Mouse (Mus musculus) gastrocnemius, adult 8-10 months (tissue): ENCODE data around the gene A830018L16Rik. TPM values are rescaled to one million over a fixed set of nuclear protein-coding genes. Genes with fewer than 3 reads are reported as not detected.

ENCODE experiments used
- DNase-seq, 2 experiments: peaks; one replicate each; pipeline ENCODE4 v3.0.0; 2022; ENCODE audit warnings: low spot score in 2 of 2
- total RNA-seq, 4 experiments: library from RNA; stranded (reverse); gene quantifications; 2 replicates each; pipeline ENCODE4 v1.2.4; 2022

The A830018L16Rik gene
- total RNA-seq, 4 experiments from 2014 or later: not detected

DNA sequence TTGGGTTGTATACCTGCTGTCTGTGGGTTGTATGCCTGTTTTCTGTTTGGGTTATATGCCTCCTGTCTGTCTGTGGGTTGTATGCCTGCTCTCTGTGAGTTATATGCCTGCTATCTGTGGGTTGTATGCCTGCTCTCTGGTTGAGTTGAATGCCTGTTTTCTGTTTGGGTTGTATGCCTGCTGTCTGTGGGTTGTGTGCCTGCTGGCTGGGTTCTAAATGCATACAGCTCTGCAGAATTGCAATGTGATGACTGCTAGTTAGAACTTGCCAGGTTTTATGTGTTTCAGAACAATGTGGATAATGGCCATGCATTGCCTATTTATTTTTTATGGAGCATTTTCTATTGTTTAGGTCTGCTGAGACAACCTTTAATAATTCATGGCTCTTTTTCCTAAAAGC lies 236.2 kb downstream of the A830018L16Rik start:
- no peak for DNase-seq

DNA sequence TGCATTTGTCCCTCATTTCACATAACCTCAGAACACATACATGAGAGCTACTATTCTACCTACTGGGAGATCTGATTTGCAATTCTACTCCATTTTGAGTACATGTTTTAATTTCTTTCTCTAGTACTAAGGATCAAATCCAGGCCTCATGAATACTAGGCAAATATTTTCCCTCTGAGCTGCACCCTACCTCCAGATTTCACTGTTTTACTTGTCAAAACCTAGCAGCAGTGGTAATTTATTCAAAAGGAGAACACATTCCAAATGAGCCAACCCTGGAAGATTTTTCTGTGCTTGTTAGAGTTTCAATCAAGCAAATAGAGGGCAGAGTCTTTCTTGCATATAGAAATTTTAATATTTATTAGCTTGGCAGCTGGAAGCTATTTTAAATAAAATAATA lies 238.9 kb downstream of the A830018L16Rik start:
- DNase-seq: no peak

GRCm38 (mm10) chr1:11657341-11658060 lies 243.6 kb downstream of the A830018L16Rik start:
- DNase-seq: no peak

GRCm38 (mm10) chr1:11658061-11658625 lies 244.2 kb downstream of the A830018L16Rik start:
- no peak for DNase-seq

GRCm38 (mm10) chr1:11744749-11745314 lies 330.9 kb downstream of the A830018L16Rik start:
- DNase-seq: no peak

- no peak for DNase-seq
These were observed 334.5 kb downstream of the A830018L16Rik start for GRCm38 (mm10) chr1:11748424-11748823.

- DNase-seq: no peak
These were observed 336.2 kb downstream of the A830018L16Rik start for GRCm38 (mm10) chr1:11750065-11750464.

- no peak for DNase-seq
These were observed 336.7 kb downstream of the A830018L16Rik start for GRCm38 (mm10) chr1:11750607-11751006.

- no peak for DNase-seq
These were observed 338.1 kb downstream of the A830018L16Rik start for GRCm38 (mm10) chr1:11751996-11752395.

- no peak for DNase-seq
These were observed 374.4 kb downstream of the A830018L16Rik start for GRCm38 (mm10) chr1:11788264-11788663.

DNA sequence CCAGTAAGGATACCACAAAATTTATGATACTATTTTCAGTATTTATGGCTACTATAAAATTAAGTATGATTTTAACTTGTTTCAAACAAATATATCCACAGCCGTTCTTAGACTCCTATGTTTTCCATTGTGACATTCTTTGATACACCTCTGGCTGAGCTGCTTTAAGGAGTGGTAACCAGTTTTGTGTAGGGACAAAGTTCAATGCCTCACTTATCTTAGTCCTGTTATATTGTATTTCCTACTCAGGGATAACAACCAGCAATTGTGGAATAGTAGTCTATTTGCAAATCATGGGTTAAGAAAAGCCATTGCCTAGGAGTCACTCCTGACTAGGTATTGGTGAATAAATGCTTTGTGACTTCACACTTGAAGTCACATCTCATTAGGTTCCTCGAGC lies 378.9 kb downstream of the A830018L16Rik start:
- DNase-seq: no peak

GRCm38 (mm10) chr1:11795666-11796065 lies 381.8 kb downstream of the A830018L16Rik start:
- DNase-seq: no peak

DNA sequence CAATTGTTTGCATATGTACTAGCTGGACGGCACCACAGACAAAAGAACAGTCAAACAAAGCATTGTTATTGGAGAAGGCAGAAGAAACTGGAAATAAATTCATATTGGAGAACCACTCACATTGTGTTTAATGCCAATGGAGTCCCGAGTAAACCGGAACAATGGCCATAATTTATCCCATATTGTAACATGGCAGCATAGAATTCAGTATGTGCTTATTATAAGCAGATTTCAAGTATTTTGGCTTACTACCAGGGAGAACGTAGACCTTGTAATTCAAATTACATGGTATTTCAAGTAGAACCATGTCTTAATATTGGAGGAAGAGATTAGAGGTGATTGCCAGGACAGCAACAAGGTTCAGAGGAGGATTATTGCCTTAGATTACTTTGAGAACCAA lies 458.9 kb downstream of the A830018L16Rik start:
- no peak for DNase-seq

- no peak for DNase-seq
These were observed 459.7 kb downstream of the A830018L16Rik start for GRCm38 (mm10) chr1:11873573-11873972.

DNA sequence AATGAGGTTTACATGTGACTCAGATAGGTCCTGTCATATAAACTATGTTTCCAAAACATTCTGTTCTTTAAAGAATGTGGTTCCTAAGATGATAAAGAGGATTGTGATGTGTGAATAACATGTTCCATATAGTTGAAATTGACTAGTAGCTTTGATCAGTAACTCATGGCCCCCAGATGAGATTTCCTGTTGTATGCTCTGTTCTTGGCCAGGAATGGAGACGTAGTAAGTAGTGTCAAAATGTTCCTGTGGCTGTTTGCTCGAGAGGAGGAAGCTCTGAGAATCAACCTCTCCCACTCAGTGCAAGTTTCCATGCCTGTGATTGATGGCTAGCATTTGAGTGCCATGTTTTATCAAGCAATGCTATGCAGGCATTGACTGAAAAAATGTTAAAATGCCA lies 467.8 kb downstream of the A830018L16Rik start:
- DNase-seq: no peak

DNA sequence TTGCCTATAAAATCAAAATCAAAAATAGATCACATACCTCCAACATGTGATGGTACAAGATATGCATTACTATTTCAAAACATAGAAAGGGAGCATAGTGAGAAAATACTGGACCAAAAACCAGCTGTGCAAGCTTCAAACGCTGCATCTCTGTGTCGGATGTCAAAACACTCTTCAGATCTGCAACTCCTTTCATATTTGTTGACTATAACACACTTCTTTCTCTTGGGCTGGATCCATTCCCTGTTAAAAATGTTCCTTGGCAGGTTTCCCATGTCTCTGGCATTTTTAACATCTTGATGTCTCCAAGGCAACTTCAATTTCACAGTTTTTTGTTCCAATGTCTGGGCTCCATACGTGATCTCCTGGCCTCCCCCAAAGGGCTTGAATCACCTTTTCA lies 481.8 kb downstream of the A830018L16Rik start:
- no peak for DNase-seq

DNA sequence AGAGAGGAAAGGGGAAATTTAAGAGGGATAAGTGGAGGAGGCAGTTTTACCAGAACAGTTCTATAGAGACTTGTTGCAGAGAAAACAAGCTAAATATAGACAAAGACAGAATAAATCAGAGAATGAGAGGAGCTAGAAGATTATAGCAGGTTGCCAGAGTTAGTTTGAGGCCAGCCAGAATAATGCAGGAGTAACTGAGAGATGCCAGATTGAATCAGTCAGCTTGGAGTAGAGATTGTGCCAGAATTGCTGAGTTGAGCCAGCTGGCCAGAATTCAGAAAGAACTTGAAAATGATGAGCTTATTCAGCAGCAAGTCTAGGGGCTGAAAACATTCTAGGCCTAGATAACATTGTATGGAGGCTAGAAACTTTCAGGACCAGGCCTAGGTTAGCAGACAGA lies 502.0 kb downstream of the A830018L16Rik start:
- DNase-seq: no peak

DNA sequence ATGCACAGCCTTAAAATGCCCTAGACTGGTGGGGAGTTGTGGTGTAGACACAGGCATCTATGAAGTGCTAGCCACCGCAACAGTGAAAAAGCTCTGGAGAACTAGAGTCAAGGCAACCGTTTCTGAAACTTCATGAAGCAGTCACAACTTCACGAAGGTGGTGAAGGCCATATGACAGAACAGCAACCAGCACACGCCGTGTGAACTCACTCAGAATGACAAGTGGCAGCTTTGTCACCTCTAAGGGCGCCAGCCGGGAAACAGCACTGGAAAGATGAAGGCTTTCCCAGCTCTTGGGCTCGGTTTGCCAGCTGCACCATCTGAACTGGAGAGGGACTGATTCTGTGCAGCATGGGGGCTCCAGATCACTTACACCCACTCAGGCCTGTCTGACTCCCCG lies 523.1 kb downstream of the A830018L16Rik start:
- DNase-seq: no peak

DNA sequence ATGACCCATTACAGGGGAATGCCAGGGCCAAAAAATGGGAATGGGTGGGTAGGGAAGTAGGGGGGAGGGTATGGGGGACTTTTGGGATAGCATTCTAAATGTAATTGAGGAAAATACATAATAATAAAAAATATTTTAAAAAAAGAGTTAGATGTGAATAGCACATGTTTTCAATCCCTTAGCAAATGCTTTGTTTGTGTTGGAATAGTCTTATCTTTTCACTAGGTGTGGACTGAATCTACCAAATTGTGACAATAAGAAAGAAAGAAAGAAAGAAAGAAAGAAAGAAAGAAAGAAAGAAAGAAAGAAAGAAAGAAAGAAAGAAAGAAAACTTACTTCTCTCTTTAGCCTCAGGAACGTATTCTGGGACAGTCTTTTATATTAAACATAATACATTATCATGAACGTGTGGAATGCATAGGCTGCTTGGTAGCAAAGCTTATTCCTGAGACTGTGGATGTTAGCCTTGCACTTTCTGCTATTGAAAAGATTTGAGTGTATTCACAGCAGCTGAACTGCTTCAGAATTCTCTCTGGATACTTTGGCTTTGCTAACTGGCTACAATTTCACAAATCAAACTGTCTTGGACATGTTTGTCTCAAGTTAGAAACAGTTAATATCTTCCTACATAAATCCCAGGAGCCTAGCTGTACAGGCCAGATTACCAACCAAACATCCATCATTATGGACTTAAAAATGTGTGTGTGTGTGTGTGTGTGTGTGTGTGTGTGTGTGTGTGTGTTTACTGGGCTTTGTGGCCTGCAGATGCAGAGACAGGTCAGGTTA lies 545.7 kb downstream of the A830018L16Rik start:
- no peak for DNase-seq

DNA sequence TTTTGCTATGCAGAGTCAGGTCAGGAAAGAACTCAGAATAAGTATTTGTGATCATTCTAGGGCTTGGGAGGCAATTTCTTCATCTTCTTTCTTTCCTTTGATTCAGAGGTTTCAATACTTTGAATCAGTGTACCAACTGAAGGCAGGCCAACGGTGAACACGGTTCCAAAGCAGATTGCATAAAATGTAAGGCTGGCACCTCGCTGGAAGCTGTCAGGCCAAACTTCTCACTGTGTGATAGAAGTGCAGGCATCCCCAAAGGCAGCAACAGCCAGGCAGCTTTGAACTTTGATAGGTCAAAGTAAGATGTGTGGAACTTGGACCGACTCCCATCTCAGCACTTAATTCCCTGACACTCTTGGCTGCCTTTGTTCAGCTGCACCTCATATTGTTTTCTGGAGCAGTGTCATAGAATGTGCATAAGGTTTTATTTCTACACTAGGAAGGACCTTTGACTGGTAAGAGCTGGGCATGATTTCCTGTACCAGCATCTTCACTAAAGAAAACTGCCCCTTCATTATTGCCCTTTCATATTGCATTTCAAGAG lies 568.8 kb downstream of the A830018L16Rik start:
- DNase-seq: no peak

GRCm38 (mm10) chr1:11990011-11990410 lies 576.1 kb downstream of the A830018L16Rik start:
- no peak for DNase-seq
